Mouse (Mus musculus) kidney, adult 9 months (tissue): Measurements from ENCODE around the gene Cttnbp2nl.

Experiments
- DNase-seq: peaks from one replicate; pipeline ENCODE4 v3.0.0; 2022

Gene Cttnbp2nl

GRCm38 (mm10) chr3:104963331-104964276, 89.3 kb downstream of the Cttnbp2nl start:
- DNase-seq: no peak

- DNase-seq: no peak
Measured at GRCm38 (mm10) chr3:104962866-104963265, 90.1 kb downstream of the Cttnbp2nl start.

GRCm38 (mm10) chr3:104962141-104962611, 90.8 kb downstream of the Cttnbp2nl start:
- no peak for DNase-seq

- DNase-seq: no peak
Measured at GRCm38 (mm10) chr3:104961066-104962059, 91.6 kb downstream of the Cttnbp2nl start, which contains the start of gene Wnt2b. Gene Wnt2b (minus strand): TSS chr3:104961921.

GRCm38 (mm10) chr3:104960026-104961000, 92.6 kb downstream of the Cttnbp2nl start:
- DNase-seq: no peak

- DNase-seq: peak; percentile 17
Measured at GRCm38 (mm10) chr3:104956131-104956581, 96.8 kb downstream of the Cttnbp2nl start.

- DNase-seq: no peak
Measured at GRCm38 (mm10) chr3:104954551-104954950, 98.4 kb downstream of the Cttnbp2nl start.

GRCm38 (mm10) chr3:104954137-104954536, 98.8 kb downstream of the Cttnbp2nl start:
- no peak for DNase-seq

- no peak for DNase-seq
Measured at GRCm38 (mm10) chr3:104952891-104953670, 99.9 kb downstream of the Cttnbp2nl start.
